Mouse (Mus musculus) liver, adult 10 weeks (tissue): ENCODE data around the gene Efna1. TPM values are rescaled to one million over a fixed set of nuclear protein-coding genes. Genes with fewer than 3 reads are reported as not detected.

Experiments
- polyA plus RNA-seq: library from polyadenylated mRNA; stranded (reverse); fragments of 350-450 nt; fragmentation: Illumina TruSeq; extraction: RNeasy Lipid Tissue Mini Kit (QIAGEN cat#74804); gene quantifications from one replicate; pipeline ENCODE4 v1.2.3, GENCODE M21; 2014; ENCODE audit warnings: low read depth, low replicate concordance

Gene Efna1
- polyA plus RNA-seq, result 11.2 TPM

GRCm38 (mm10) chr3:89280606-89281511, at the start of gene Efna1:
Gene Efna1, minus strand, starts transcription at chr3:89281142.

DNA sequence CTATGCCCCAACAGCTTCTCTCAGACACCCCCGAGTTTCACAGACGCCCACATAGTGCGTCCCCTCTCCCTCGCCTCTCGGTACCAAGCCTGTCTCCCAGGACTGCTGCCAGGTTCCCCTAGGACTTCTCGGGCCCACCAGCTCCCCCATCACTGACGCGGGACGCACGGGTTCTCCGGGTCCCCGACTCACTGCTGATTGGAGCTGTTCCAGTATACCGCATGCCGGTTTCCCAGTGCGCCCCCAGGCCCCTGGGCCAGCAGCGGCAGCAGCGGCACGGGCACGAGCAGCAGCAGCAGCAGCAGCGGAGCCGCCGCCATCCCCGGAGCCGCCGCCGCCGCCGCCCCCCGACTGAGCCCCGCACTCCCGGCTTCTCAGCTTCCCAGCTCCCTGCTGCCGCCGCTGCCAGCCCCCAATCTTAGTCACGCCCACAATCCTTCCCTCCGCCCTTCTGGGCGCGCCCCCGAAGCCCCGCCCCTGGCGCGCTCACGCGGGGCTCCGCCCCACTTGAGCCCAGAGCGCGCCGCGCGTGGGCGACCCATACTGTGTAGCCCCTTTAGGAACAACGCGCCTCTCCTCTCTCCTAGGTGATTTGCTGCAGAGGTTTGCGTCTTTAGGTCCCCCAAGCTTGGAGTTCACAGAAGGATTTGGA, 41.7 kb upstream of the Efna1 start, which contains the start of gene Efna3:
TSS of gene Efna3 (minus strand) at position 452 of the 652 bp plus-strand sequence.

GRCm38 (mm10) chr3:89270051-89270755, 10.7 kb downstream of the Efna1 start, which contains the start of gene Slc50a1:
Gene Slc50a1, minus strand, starts transcription at chr3:89270570.

GRCm38 (mm10) chr3:89259076-89259475, 21.9 kb downstream of the Efna1 start, which contains the start of gene Dpm3:
Gene Dpm3, plus strand, starts transcription at chr3:89259358.

DNA sequence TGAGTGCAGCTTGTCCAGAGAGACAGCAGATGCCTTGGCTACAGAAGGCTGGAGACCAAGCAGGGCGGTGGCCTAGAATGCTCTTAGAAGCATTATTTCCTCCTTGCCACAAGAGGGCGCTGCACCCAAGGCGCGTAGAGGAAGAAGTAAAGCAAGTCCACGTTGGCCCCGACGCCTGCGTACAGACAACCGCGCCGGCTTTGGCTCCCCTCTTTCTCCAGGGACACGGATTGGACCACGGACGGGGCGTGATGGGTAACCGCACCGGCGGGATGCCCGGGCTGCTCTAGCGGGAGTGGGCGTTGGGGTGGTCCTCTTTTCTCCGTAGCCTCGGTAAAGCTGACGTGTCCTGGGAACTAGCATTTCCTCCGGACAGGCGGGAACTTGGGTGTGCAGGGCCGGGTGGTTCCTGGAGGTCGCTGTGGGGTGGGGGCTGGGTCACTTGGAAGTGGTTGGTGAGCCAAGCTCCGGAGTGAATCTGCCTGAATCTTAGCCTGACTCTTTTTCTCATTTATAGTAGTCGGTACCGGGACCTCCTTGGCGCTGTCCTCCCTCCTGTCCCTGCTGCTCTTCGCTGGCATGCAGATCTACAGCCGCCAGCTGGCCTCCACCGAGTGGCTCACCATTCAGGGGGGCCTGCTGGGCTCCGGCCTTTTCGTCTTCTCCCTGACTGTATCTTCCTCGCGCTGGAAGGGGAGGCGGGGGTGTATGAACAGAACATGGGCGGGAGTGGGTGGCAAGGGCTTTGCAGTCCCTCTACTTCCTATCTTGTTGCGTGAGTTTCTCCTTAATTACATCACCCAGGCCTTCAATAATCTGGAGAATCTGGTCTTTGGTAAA, 34.5 kb downstream of the Efna1 start, which contains the start of gene Trim46:
TSS of gene Trim46 (minus strand) at position 49 of the 840 bp plus-strand sequence.

GRCm38 (mm10) chr3:89245688-89246171, 35.2 kb downstream of the Efna1 start, which contains the start of gene Krtcap2:
Gene Krtcap2, plus strand, starts transcription at chr3:89245966.

GRCm38 (mm10) chr3:89228836-89229235, 52.1 kb downstream of the Efna1 start, which contains the start of gene Muc1:
Gene Muc1, plus strand, starts transcription at chr3:89229057.

GRCm38 (mm10) chr3:89226900-89227299, 54.0 kb downstream of the Efna1 start, which contains the start of gene Mtx1:
Gene Mtx1, minus strand, starts transcription at chr3:89227088.

Other genes starting within 250 kb of the Efna1 start
- gene Rusc1, start 187.8 kb downstream of the Efna1 start, polyA plus RNA-seq, result 1.8 TPM
- not detected for gene Gm43738, start 180.0 kb downstream of the Efna1 start, polyA plus RNA-seq
- gene Fdps, start 179.2 kb downstream of the Efna1 start, polyA plus RNA-seq, result 96.2 TPM
- gene Pklr, start 145.0 kb downstream of the Efna1 start, polyA plus RNA-seq, result 35.7 TPM
- gene Hcn3, start 120.9 kb downstream of the Efna1 start, polyA plus RNA-seq, result not detected
- gene Clk2, start 116.3 kb downstream of the Efna1 start, polyA plus RNA-seq, result 8.1 TPM
- 9.4 TPM for gene Scamp3, start 103.7 kb downstream of the Efna1 start, polyA plus RNA-seq
- gene Fam189b, start 98.0 kb downstream of the Efna1 start, polyA plus RNA-seq, result not detected
- 10.3 TPM for gene Gba, start 78.2 kb downstream of the Efna1 start, polyA plus RNA-seq
- gene Thbs3, start 66.0 kb downstream of the Efna1 start, polyA plus RNA-seq, result not detected
- 32.9 TPM for gene Mtx1, start 54.1 kb downstream of the Efna1 start, polyA plus RNA-seq
- gene Muc1, start 52.1 kb downstream of the Efna1 start, polyA plus RNA-seq, result 0.87 TPM
- 38.0 TPM for gene Krtcap2, start 35.2 kb downstream of the Efna1 start, polyA plus RNA-seq
- gene Trim46, start 34.8 kb downstream of the Efna1 start, polyA plus RNA-seq, result not detected
- not detected for gene Dpm3, start 21.8 kb downstream of the Efna1 start, polyA plus RNA-seq
- gene Slc50a1, start 10.6 kb downstream of the Efna1 start, polyA plus RNA-seq, result 5.9 TPM
- gene Efna3, start 41.8 kb upstream of the Efna1 start, polyA plus RNA-seq, result not detected
- not detected for gene Efna4, start 56.9 kb upstream of the Efna1 start, polyA plus RNA-seq
- 0.74 TPM for gene Adam15, start 68.9 kb upstream of the Efna1 start, polyA plus RNA-seq
- not detected for gene Dcst2, start 80.8 kb upstream of the Efna1 start, polyA plus RNA-seq
- gene Dcst1, start 84.1 kb upstream of the Efna1 start, polyA plus RNA-seq, result not detected
- gene Zbtb7b, start 113.6 kb upstream of the Efna1 start, polyA plus RNA-seq, result 6.9 TPM
- 1.6 TPM for gene Lenep, start 121.7 kb upstream of the Efna1 start, polyA plus RNA-seq
- gene Flad1, start 130.7 kb upstream of the Efna1 start, polyA plus RNA-seq, result 3.2 TPM
- 3.3 TPM for gene Cks1b, start 137.2 kb upstream of the Efna1 start, polyA plus RNA-seq
- gene Shc1, start 137.3 kb upstream of the Efna1 start, polyA plus RNA-seq, result 21.4 TPM
- gene Pygo2, start 149.1 kb upstream of the Efna1 start, polyA plus RNA-seq, result 6.0 TPM
- gene Pbxip1, start 155.6 kb upstream of the Efna1 start, polyA plus RNA-seq, result 2.6 TPM
- gene Pmvk, start 173.4 kb upstream of the Efna1 start, polyA plus RNA-seq, result 8.8 TPM
- gene Kcnn3, start 239.0 kb upstream of the Efna1 start, polyA plus RNA-seq, result not detected